Mouse (Mus musculus) MEL (cell line): ENCODE data around the gene Acvr1b. TPM values are rescaled to one million over a fixed set of nuclear protein-coding genes. Genes with fewer than 3 reads are reported as not detected.

Source experiments
- DNase-seq: peaks from one replicate; pipeline ENCODE4 v3.0.0; 2011; ENCODE audit warnings: low read depth, low spot score
- H3K27ac ChIP-seq: 2 replicates; pipeline ENCODE4 v1.5.1; 2012; ENCODE audit warnings: low read depth, mild to moderate bottlenecking, control low read depth, low read length, moderate library complexity; ENCODE audit not compliant: control insufficient read depth
- H3K27me3 ChIP-seq, 2 experiments: fragments of 150-350 bp in 1 of 2; sonication (generic) in 1 of 2; 2 replicates each; pipeline ENCODE4 v1.6.1; 2012; ENCODE audit warnings: low read length in 2 of 2, mild to moderate bottlenecking in 2 of 2, improper control_type of control experiment in 1 of 2, moderate library complexity in 1 of 2; ENCODE audit not compliant: insufficient read depth in 2 of 2, control insufficient read depth in 1 of 2
- H3K36me3 ChIP-seq, 2 experiments: 2 replicates each; pipeline ENCODE4 v1.6.1; 2012 to 2014; ENCODE audit warnings: low read length in 2 of 2, improper control_type of control experiment in 1 of 2, inconsistent platforms in 1 of 2, mild to moderate bottlenecking in 1 of 2; ENCODE audit not compliant: insufficient read depth in 2 of 2, control insufficient read depth in 1 of 2
- H3K4me1 ChIP-seq, 2 experiments: fragments of 150-350 bp in 1 of 2; sonication (generic) in 1 of 2; 2 replicates each; pipeline ENCODE4 v1.6.1; 2012; ENCODE audit warnings: low read length in 2 of 2, improper control_type of control experiment in 1 of 2, mild to moderate bottlenecking in 1 of 2; ENCODE audit not compliant: insufficient read depth in 2 of 2, control insufficient read depth in 1 of 2
- H3K4me3 ChIP-seq, 2 experiments: fragments of 150-350 bp in 1 of 2; sonication (generic) in 1 of 2; 2 replicates each; pipeline ENCODE4 v1.5.1; 2012; ENCODE audit warnings: low read depth in 2 of 2, low read length in 2 of 2, mild to moderate bottlenecking in 2 of 2, moderate library complexity in 2 of 2, control low read depth in 1 of 2, improper control_type of control experiment in 1 of 2; ENCODE audit not compliant: control insufficient read depth in 1 of 2, insufficient read depth in 1 of 2
- H3K79me2 ChIP-seq: 2 replicates; pipeline ENCODE4 v1.6.1; 2012; ENCODE audit warnings: mild to moderate bottlenecking, low read length, moderate library complexity; ENCODE audit not compliant: control insufficient read depth, poor library complexity, insufficient read depth
- H3K9ac ChIP-seq: 2 replicates; pipeline ENCODE4 v1.6.1; 2012; ENCODE audit warnings: low read depth, mild to moderate bottlenecking, control low read depth, low read length, moderate library complexity; ENCODE audit not compliant: control insufficient read depth, poor library complexity, severe bottlenecking
- H3K9me3 ChIP-seq: fragments of 150-350 bp; sonication (generic); replicated peaks from 2 replicates; pipeline ENCODE4 v1.6.1; 2012; ENCODE audit warnings: mild to moderate bottlenecking, low read length, improper control_type of control experiment, moderate library complexity; ENCODE audit not compliant: insufficient read depth
- CHD1 ChIP-seq: IDR thresholded peaks from 2 replicates; pipeline ENCODE4 v1.6.1; 2012; ENCODE audit warnings: low read depth, mild to moderate bottlenecking, inconsistent platforms, low read length, improper control_type of control experiment
- CTCF ChIP-seq, 3 experiments: IDR thresholded peaks in 2 of 3; conservative IDR thresholded peaks in 1 of 3; 2 replicates each; pipeline ENCODE4 v1.5.1; 2011 to 2012; ENCODE audit warnings: low read length in 3 of 3, low read depth in 2 of 3, mild to moderate bottlenecking in 2 of 3, improper control_type of control experiment in 1 of 3, inconsistent platforms in 1 of 3, mixed read lengths in 1 of 3, moderate library complexity in 1 of 3; ENCODE audit not compliant: control insufficient read depth in 1 of 3, insufficient read depth in 1 of 3, poor library complexity in 1 of 3, severe bottlenecking in 1 of 3
- ELF1 ChIP-seq: IDR thresholded peaks from 2 replicates; pipeline ENCODE4 v1.6.1; 2014; ENCODE audit warnings: low read depth, mild to moderate bottlenecking, inconsistent platforms, low read length, improper control_type of control experiment, moderate library complexity
- EP300 ChIP-seq, 2 experiments: IDR thresholded peaks; 2 replicates each; pipeline ENCODE4 v1.6.1; 2011; ENCODE audit warnings: improper control_type of control experiment in 2 of 2, low read length in 2 of 2, low read depth in 1 of 2, mild to moderate bottlenecking in 1 of 2
- GABPA ChIP-seq: IDR thresholded peaks from 2 replicates; pipeline ENCODE4 v1.6.1; 2012; ENCODE audit warnings: low read depth, mild to moderate bottlenecking, inconsistent platforms, low read length, improper control_type of control experiment, moderate library complexity
- GATA1 ChIP-seq: IDR thresholded peaks from 2 replicates; pipeline ENCODE4 v1.6.1; 2011; ENCODE audit warnings: low read depth, low read length, improper control_type of control experiment
- JUND ChIP-seq: IDR thresholded peaks from 2 replicates; pipeline ENCODE4 v1.6.1; 2011; ENCODE audit warnings: low read depth, mild to moderate bottlenecking, improper control_type of control experiment, low read length
- MAX ChIP-seq: IDR thresholded peaks from 2 replicates; pipeline ENCODE4 v1.6.1; 2011; ENCODE audit warnings: low read length, improper control_type of control experiment
- MAZ ChIP-seq: IDR thresholded peaks from 2 replicates; pipeline ENCODE4 v1.6.1; 2012; ENCODE audit warnings: low read depth, mild to moderate bottlenecking, inconsistent platforms, low read length, improper control_type of control experiment
- MXI1 ChIP-seq: IDR thresholded peaks from 2 replicates; pipeline ENCODE4 v1.6.1; 2011; ENCODE audit warnings: mild to moderate bottlenecking, low read depth, low read length, improper control_type of control experiment
- MYB ChIP-seq: IDR thresholded peaks from 2 replicates; pipeline ENCODE4 v1.6.1; 2011; ENCODE audit warnings: mild to moderate bottlenecking, low read depth, low read length, improper control_type of control experiment
- POLR2A ChIP-seq, 2 experiments: IDR thresholded peaks; 2 replicates each; pipeline ENCODE4 v1.6.1; 2011 to 2012; ENCODE audit warnings: low read length in 2 of 2, mild to moderate bottlenecking in 2 of 2, control low read depth in 1 of 2, improper control_type of control experiment in 1 of 2, low read depth in 1 of 2, moderate library complexity in 1 of 2; ENCODE audit not compliant: control insufficient read depth in 1 of 2, insufficient read depth in 1 of 2, poor library complexity in 1 of 2
- POLR2AphosphoS2 ChIP-seq: IDR thresholded peaks from 2 replicates; pipeline ENCODE4 v1.6.1; 2011; ENCODE audit warnings: low read length, improper control_type of control experiment
- POLR2AphosphoS5 ChIP-seq: IDR thresholded peaks from 2 replicates; pipeline ENCODE4 v1.6.1; 2012; ENCODE audit warnings: low read depth, borderline replicate concordance, mild to moderate bottlenecking, inconsistent platforms, low read length, moderate library complexity, mixed read lengths
- RAD21 ChIP-seq: IDR thresholded peaks from 2 replicates; pipeline ENCODE4 v1.6.1; 2011; ENCODE audit warnings: mild to moderate bottlenecking, low read depth, low read length, improper control_type of control experiment
- RCOR1 ChIP-seq: IDR thresholded peaks from 2 replicates; pipeline ENCODE4 v1.6.1; 2012; ENCODE audit warnings: low read depth, mild to moderate bottlenecking, inconsistent platforms, low read length, improper control_type of control experiment
- SIN3A ChIP-seq: IDR thresholded peaks from 2 replicates; pipeline ENCODE4 v1.6.1; 2012; ENCODE audit warnings: low read length, improper control_type of control experiment, inconsistent platforms
- SMC3 ChIP-seq: IDR thresholded peaks from 2 replicates; pipeline ENCODE4 v1.6.1; 2011; ENCODE audit warnings: low read depth, low read length, improper control_type of control experiment
- TBP ChIP-seq: IDR thresholded peaks from 2 replicates; pipeline ENCODE4 v1.8.0; 2011; ENCODE audit warnings: low read depth, low read length, improper control_type of control experiment
- TCF12 ChIP-seq: IDR thresholded peaks from 2 replicates; pipeline ENCODE4 v1.6.1; 2014; ENCODE audit warnings: low read depth, mild to moderate bottlenecking, inconsistent platforms, low read length, improper control_type of control experiment, moderate library complexity
- UBTF ChIP-seq: IDR thresholded peaks from 2 replicates; pipeline ENCODE4 v1.6.1; 2012; ENCODE audit warnings: low read depth, mild to moderate bottlenecking, inconsistent platforms, low read length, improper control_type of control experiment, moderate library complexity, borderline replicate concordance; ENCODE audit not compliant: insufficient read depth
- USF1 ChIP-seq: IDR thresholded peaks from 2 replicates; pipeline ENCODE4 v1.6.1; 2014; ENCODE audit warnings: low read depth, mild to moderate bottlenecking, inconsistent platforms, low read length, improper control_type of control experiment, moderate library complexity
- USF2 ChIP-seq, 2 experiments: IDR thresholded peaks; 2 replicates each; pipeline ENCODE4 v1.6.1; 2011 to 2012; ENCODE audit warnings: improper control_type of control experiment in 2 of 2, low read length in 2 of 2, borderline replicate concordance in 1 of 2, inconsistent platforms in 1 of 2, low read depth in 1 of 2, mild to moderate bottlenecking in 1 of 2; ENCODE audit not compliant: insufficient read depth in 1 of 2
- ZC3H11A ChIP-seq: IDR thresholded peaks from 2 replicates; pipeline ENCODE4 v1.6.1; 2012; ENCODE audit warnings: low read depth, mild to moderate bottlenecking, inconsistent platforms, low read length, improper control_type of control experiment
- ZKSCAN1 ChIP-seq: IDR thresholded peaks from 2 replicates; pipeline ENCODE4 v1.6.1; 2012; ENCODE audit warnings: low read depth, mild to moderate bottlenecking, inconsistent platforms, low read length, improper control_type of control experiment, moderate library complexity
- ZNF384 ChIP-seq: IDR thresholded peaks from 2 replicates; pipeline ENCODE4 v1.6.1; 2012; ENCODE audit warnings: low read depth, mild to moderate bottlenecking, inconsistent platforms, low read length, improper control_type of control experiment
- polyA plus RNA-seq, 2 experiments: library from polyadenylated mRNA; stranded (reverse) in 1 of 2; unstranded in 1 of 2; fragments of >175 nt in 1 of 2; fragments of >200 nt in 1 of 2; gene quantifications; 2 replicates each; pipeline versions ENCODE4 v1.2.1 to v1.2.4; 2012; ENCODE audit warnings: low replicate concordance in 2 of 2, low read depth in 1 of 2; ENCODE audit not compliant: insufficient read length in 2 of 2, insufficient read depth in 1 of 2, missing spikeins in 1 of 2
- total RNA-seq: library from RNA; depleted of rRNA; stranded (reverse); fragments of 300-350 nt; gene quantifications from 2 replicates; pipeline ENCODE4 v1.2.3, GENCODE M21; 2012

The Acvr1b gene
- total and polyA plus RNA-seq, 3 experiments: 10.4 to 13.2 TPM; not detected in 1

DNA sequence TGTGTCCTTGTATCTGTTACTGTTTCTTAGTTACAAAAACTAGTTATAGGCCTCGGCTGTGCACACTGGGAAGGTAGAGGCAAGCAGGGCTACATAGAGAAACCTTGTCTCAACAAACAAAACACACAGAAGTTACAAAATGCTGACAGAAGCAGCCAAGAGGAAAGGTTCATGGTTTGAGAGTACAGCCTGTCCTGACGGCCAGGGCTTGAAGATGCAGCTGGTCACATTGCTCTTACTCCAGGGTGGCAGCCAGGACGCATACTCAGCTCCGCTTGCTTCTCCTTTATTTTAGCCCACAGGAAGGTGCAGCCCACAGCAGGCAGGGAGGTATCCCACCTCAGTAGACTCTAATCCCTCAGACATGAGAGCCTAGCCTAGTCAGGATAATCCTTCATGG lies 42.2 kb downstream of the Acvr1b start:
- Histone ChIP-seq H3K79me2 (no peaks in the 10 kb centered on the region), H3K36me3 (no peaks in the 10 kb centered on the region), H3K27me3 (no peaks in the 10 kb centered on the region), H3K9ac (no peak overlapping the region), H3K27ac (no peak overlapping the region), H3K9me3 (no peaks in the 10 kb centered on the region), H3K4me1 (no peaks in the 10 kb centered on the region), H3K4me3 (no peak overlapping the region)
- TF ChIP-seq CTCF (IDR thresholded peaks at IDR 0.05 in 2 of 3, conservative IDR thresholded peaks at IDR 0.05 in 1 of 3; ENCODE audit: control insufficient read depth in 1 of 3, insufficient read depth in 1 of 3, low read depth in 2 of 3, low read length in 3 of 3, poor library complexity in 1 of 3, severe bottlenecking in 1 of 3) (no peak), GATA1 (no peak), RCOR1 (no peak), RAD21 (no peak), MAX (no peak), MYB (no peak), MAZ (no peak), ELF1 (no peak), POLR2A (IDR thresholded peaks at IDR 0.05; ENCODE audit: control insufficient read depth in 1 of 2, insufficient read depth in 1 of 2, low read depth in 1 of 2, low read length in 2 of 2, poor library complexity in 1 of 2) (no peak), UBTF (no peak), GABPA (no peak), CHD1 (no peak), EP300 (IDR thresholded peaks at IDR 0.05; ENCODE audit: low read depth in 1 of 2, low read length in 2 of 2) (no peak), TBP (no peak), ZC3H11A (no peak), TCF12 (no peak), MXI1 (no peak), JUND (no peak)
- no peak for DNase-seq

DNA sequence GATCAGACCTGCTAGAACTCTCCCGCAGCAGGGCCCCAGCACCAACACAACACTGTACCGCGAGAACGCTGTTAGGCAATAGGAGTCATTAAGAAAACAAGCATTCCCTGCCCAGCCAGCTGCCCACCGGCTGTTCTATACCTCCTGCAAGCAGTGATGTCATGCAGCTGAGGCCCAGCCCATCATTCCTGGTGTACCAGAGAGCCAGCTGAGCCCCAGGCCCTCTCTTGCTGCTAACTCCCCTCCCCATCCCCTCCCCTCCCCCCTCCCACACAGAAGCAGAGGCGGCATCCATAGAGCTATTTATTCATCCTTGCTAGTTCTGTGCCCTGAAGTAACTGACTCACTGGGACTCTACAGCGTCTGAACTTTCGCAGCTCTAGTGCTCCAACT lies 47.0 kb downstream of the Acvr1b start:
- no peak overlapping the region for H3K9ac ChIP-seq
- H3K4me3 ChIP-seq: no peak overlapping the region
- H3K27ac ChIP-seq: no peak overlapping the region
- H3K79me2 ChIP-seq: no peaks in the 10 kb centered on the region
- H3K9me3 ChIP-seq: no peaks in the 10 kb centered on the region
- H3K36me3 ChIP-seq: peaks cover 0 to 4% of the 10 kb centered on the region in 2 experiments; a peak in 1 of 4 replicates
- H3K4me1 ChIP-seq: peaks cover 4 to 15% of the 10 kb centered on the region in 2 experiments; a peak in 3 of 4 replicates
- no peak for DNase-seq
- H3K27me3 ChIP-seq: no peaks in the 10 kb centered on the region
- TF ChIP-seq MAZ (no peak), SIN3A (no peak), ELF1 (no peak), ZNF384 (no peak), GABPA (no peak), UBTF (no peak), MYB (no peak), CTCF (IDR thresholded peaks at IDR 0.05 in 2 of 3, conservative IDR thresholded peaks at IDR 0.05 in 1 of 3; ENCODE audit: control insufficient read depth in 1 of 3, insufficient read depth in 1 of 3, low read depth in 2 of 3, low read length in 3 of 3, poor library complexity in 1 of 3, severe bottlenecking in 1 of 3) (no peak), POLR2AphosphoS2 (no peak), CHD1 (no peak), GATA1 (no peak), MXI1 (no peak), ZKSCAN1 (no peak), USF2 (IDR thresholded peaks at IDR 0.05; ENCODE audit: borderline replicate concordance in 1 of 2, insufficient read depth in 1 of 2, low read depth in 1 of 2, low read length in 2 of 2) (no peak), POLR2AphosphoS5 (no peak), SMC3 (no peak), USF1 (no peak)
